Mouse (Mus musculus) brain, embryonic 18.5 days (tissue): ENCODE measurements around the gene Med8.

ENCODE experiments used
- DNase-seq: peaks from one replicate; pipeline ENCODE4 v3.0.0-alpha.2; 2012; ENCODE audit warnings: low read depth, low spot score

The Med8 gene

GRCm38 (mm10) chr4:118415779-118416178 lies 6.6 kb downstream of the Med8 start:
- no peak for DNase-seq

GRCm38 (mm10) chr4:118416329-118416728 lies 7.2 kb downstream of the Med8 start:
- DNase-seq: no peak

GRCm38 (mm10) chr4:118417112-118417797 lies 8.1 kb downstream of the Med8 start:
- DNase-seq: no peak

- no peak for DNase-seq
Measured at GRCm38 (mm10) chr4:118421384-118421783, 12.2 kb downstream of the Med8 start.

GRCm38 (mm10) chr4:118424541-118425160 lies 15.5 kb downstream of the Med8 start:
- DNase-seq: no peak

GRCm38 (mm10) chr4:118425374-118425773 lies 16.2 kb downstream of the Med8 start:
- no peak for DNase-seq

GRCm38 (mm10) chr4:118427415-118427767 lies 18.3 kb downstream of the Med8 start:
- DNase-seq: no peak

GRCm38 (mm10) chr4:118427768-118428451 lies 18.8 kb downstream of the Med8 start, which contains the start of gene Elovl1:
TSS of gene Elovl1 (plus strand) at chr4:118428093.
- no peak for DNase-seq

GRCm38 (mm10) chr4:118428531-118429214 lies 19.5 kb downstream of the Med8 start:
- DNase-seq: no peak

- DNase-seq: no peak
Measured at GRCm38 (mm10) chr4:118429215-118429895, 20.2 kb downstream of the Med8 start.

GRCm38 (mm10) chr4:118432332-118432731 lies 23.2 kb downstream of the Med8 start:
- DNase-seq: no peak

- DNase-seq: peak; percentile 92
Measured at GRCm38 (mm10) chr4:118436820-118437603, 27.9 kb downstream of the Med8 start, which contains the start of gene Cdc20. TSS of gene Cdc20 (minus strand) at chr4:118437352.

GRCm38 (mm10) chr4:118437829-118438253 lies 28.7 kb downstream of the Med8 start:
- DNase-seq: no peak

- DNase-seq: no peak
Measured at GRCm38 (mm10) chr4:118445088-118445487, 36.0 kb downstream of the Med8 start.

- no peak for DNase-seq
Measured at GRCm38 (mm10) chr4:118445781-118446414, 36.8 kb downstream of the Med8 start.

- no peak for DNase-seq
Measured at GRCm38 (mm10) chr4:118446415-118447153, 37.4 kb downstream of the Med8 start.

GRCm38 (mm10) chr4:118457345-118457975 lies 48.3 kb downstream of the Med8 start, which contains the start of gene Mpl:
TSS of gene Mpl (minus strand) at chr4:118457513.
- DNase-seq: no peak

- no peak for DNase-seq
Measured at GRCm38 (mm10) chr4:118464956-118465355, 55.8 kb downstream of the Med8 start.
